Mouse (Mus musculus) adrenal gland, adult (tissue): Measurements from ENCODE around the gene Gm10096.
"Not testable (repeated sequence)": the region's sequence is repeated elsewhere in the genome, so short reads cannot be mapped to it uniquely, and the experiment has no call there.

Experiments used
- DNase-seq, 2 experiments: peaks; one replicate each; pipeline ENCODE4 v3.0.0; 2022 to 2023; ENCODE audit warnings: low spot score in 1 of 2; ENCODE audit not compliant: inconsistent age in 2 of 2

The Gm10096 gene

DNA sequence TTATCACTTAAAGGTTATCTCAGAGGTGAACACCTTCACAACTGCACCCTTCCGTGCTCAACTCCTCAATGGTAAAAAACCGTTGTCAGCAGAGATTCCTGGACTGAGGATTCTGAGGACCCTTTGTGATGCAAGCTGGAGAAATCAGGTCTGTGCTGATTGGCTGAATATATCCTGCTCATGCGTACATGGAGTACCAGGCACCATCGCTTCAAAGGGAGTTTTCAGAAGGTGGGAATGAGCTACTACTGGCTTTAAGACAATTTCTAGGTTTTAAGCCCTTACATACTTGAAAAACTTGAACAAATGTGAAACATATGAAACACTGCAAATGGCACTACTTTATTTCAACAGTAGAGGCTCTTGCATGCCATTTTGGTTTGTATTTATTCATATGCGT lies at the start of gene Gm10096:
TSS of gene Gm10096 (minus strand) at position 101 of the 400 bp plus-strand sequence.
- not testable (repeated sequence) for DNase-seq
